ENCODE assay signal across 8 mouse cellular contexts in the genomic region with DNA sequence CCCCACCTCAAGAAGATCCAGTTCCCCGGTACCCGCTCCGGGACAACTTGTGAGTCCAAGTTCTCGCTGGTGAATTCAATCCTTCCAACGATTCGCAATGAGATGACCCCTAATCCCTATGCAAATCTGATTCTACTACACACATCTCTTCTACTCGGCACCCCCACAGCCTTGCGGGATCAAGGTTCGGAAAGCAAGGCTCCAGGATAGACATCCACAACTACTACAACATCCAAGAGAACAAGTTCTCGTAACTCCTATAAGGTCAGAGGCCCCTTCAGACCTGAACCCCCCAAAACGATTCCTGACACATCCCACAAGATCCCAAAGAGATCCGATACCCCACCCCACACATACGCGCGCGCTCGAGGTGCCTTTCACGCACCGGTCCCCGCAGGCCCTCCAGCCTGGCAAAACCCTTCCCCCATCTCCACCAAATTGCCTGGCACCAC. TPM values are rescaled to one million over a fixed set of nuclear protein-coding genes. Genes with fewer than 3 reads are reported as not detected.
A peak's percentile ranks its signal among the peaks of the same experiment; 100 is the strongest.
DNase-seq lines count a peak whose midpoint lies in the region; ATAC-seq and TF ChIP-seq lines count a peak whose summit lies in the region.
"Had no signal": no experiment of that assay in that cellular context is flagged by ENCODE, and none has a peak within 500 bp of the region (broad histone marks: within the 10 kb centered on the region; RNA-seq: fewer than 3 reads in every experiment).

No protein-coding gene starts in this region.

- peaks cover 9% of the 10 kb centered on the region; the same call in 1 of the 2 replicates for H3K36me3 ChIP-seq in lung, postnatal 0 days (ENCODE audit: insufficient read depth, low read length)
- H3K36me3 ChIP-seq in hindbrain, embryonic 10.5 days, result peaks cover 23% of the 10 kb centered on the region

- H3K9ac ChIP-seq in lung, postnatal 0 days (replicated peaks; ENCODE audit: low read depth), result peak overlapping the region; percentile 89

- ATAC-seq in lung, postnatal 0 days, result no peak

- no peak for TF ChIP-seq CTCF in lung, postnatal 0 days (IDR thresholded peaks at IDR 0.05)

- H3K27me3 ChIP-seq in lung, postnatal 0 days (replicated peaks; ENCODE audit: insufficient read depth, low read length), result no peaks in the 10 kb centered on the region
- no peaks in the 10 kb centered on the region for H3K27me3 ChIP-seq in hindbrain, embryonic 10.5 days (ENCODE audit: insufficient read depth, poor library complexity, severe bottlenecking)

- no peak for TF ChIP-seq EP300 in lung, postnatal 0 days (IDR thresholded peaks at IDR 0.05)

- H3K4me2 ChIP-seq in lung, postnatal 0 days (replicated peaks; ENCODE audit: low read depth, low read length), result peak overlapping the region; percentile 91

- peaks cover 14% of the 10 kb centered on the region; the same call in 1 of the 2 replicates for H3K4me1 ChIP-seq in lung, postnatal 0 days (ENCODE audit: insufficient read depth, low read depth, low read length)
- peaks cover 54% of the 10 kb centered on the region for H3K4me1 ChIP-seq in hindbrain, embryonic 10.5 days (replicated peaks)

- H3K9me3 ChIP-seq in lung, postnatal 0 days (ENCODE audit: low read length), result no peaks in the 10 kb centered on the region
- no peaks in the 10 kb centered on the region for H3K9me3 ChIP-seq in hindbrain, embryonic 10.5 days

- H3K27ac ChIP-seq in lung, postnatal 0 days (ENCODE audit: low read length), result peak overlapping the region; percentile 93
- H3K27ac ChIP-seq in hindbrain, embryonic 10.5 days, result peak overlapping the region; percentile 99

- 0% methylated on average over 20 of the region's 20 CpGs for WGBS in lung, postnatal 0 days
- under 1% methylated on average over 20 of the region's 20 CpGs for WGBS in hindbrain, embryonic 10.5 days

- peak overlapping the region; percentile 84 for H3K4me3 ChIP-seq in lung, postnatal 0 days (ENCODE audit: low read depth, low read length)
- peak overlapping the region; percentile 97 for H3K4me3 ChIP-seq in hindbrain, embryonic 10.5 days

- no peak for DNase-seq in lung, postnatal 0 days (ENCODE audit: low spot score)
- no peak for DNase-seq in lung, postnatal 25 days (ENCODE audit: low spot score)
- peak; percentile 8 for DNase-seq in brain, adult 2 months (ENCODE audit: low read depth, low spot score)
- DNase-seq in hindbrain, embryonic 10.5 days (ENCODE audit: low spot score), result no peak
- peak; percentile 60 for DNase-seq in lung, postnatal 10 days
- no peak for DNase-seq in retina, postnatal 1 day
- DNase-seq in adrenal gland, adult 18-20 months (ENCODE audit: low spot score in 2 of 2), result no peak

RNA-seq across cellular contexts. Expression of a gene that starts 0.8 kb away (rescaled TPM):
- polyA plus RNA-seq in lung, postnatal 0 days (2015; fragmentation: Nextera tagmentation; extraction: Ambion mirVana), result 24.2 and 33.8 TPM in 2 replicates
- 37.6 and 37.8 TPM in 2 replicates for polyA plus RNA-seq in hindbrain, embryonic 10.5 days (2016; fragmentation: Nextera tagmentation; extraction: Ambion mirVana)
- 10 to 100 TPM; 79.2 to 81.5 TPM for total RNA-seq in adrenal gland, adult 18-20 months (2021)

RNA-seq across cellular contexts. Expression of a gene that starts 19.1 kb away (rescaled TPM):
- polyA plus RNA-seq in lung, postnatal 0 days (2015; fragmentation: Nextera tagmentation; extraction: Ambion mirVana), result not detected in 2 replicates
- 2.2 and 4.7 TPM in 2 replicates for polyA plus RNA-seq in hindbrain, embryonic 10.5 days (2016; fragmentation: Nextera tagmentation; extraction: Ambion mirVana)
- total RNA-seq in adrenal gland, adult 18-20 months (2021), result 10 to 100 TPM; 17.9 to 29.5 TPM
- total RNA-seq: hematopoietic stem cell, adult 5-6 weeks had no signal

RNA-seq across cellular contexts. Expression of a gene that starts 19.8 kb away (rescaled TPM):
- 0.73 and 0.81 TPM in 2 replicates for polyA plus RNA-seq in lung, postnatal 0 days (2015; fragmentation: Nextera tagmentation; extraction: Ambion mirVana)
- polyA plus RNA-seq in hindbrain, embryonic 10.5 days (2016; fragmentation: Nextera tagmentation; extraction: Ambion mirVana), result 0.76 TPM in 1 of 2 replicates, not detected in the other
- 1 to 10 TPM; 2.3 to 9.5 TPM for total RNA-seq in adrenal gland, adult 18-20 months (2021)
- total RNA-seq: hematopoietic stem cell, adult 5-6 weeks had no signal

RNA-seq across cellular contexts. Expression of a gene that starts 26.3 kb away (rescaled TPM):
- 26.0 and 28.8 TPM in 2 replicates for polyA plus RNA-seq in lung, postnatal 0 days (2015; fragmentation: Nextera tagmentation; extraction: Ambion mirVana)
- polyA plus RNA-seq in hindbrain, embryonic 10.5 days (2016; fragmentation: Nextera tagmentation; extraction: Ambion mirVana), result 91.2 and 103 TPM in 2 replicates
- total RNA-seq in adrenal gland, adult 18-20 months (2021), result 10 to 100 TPM; 27.4 to 35.2 TPM

RNA-seq across cellular contexts. Expression of a gene that starts 33.4 kb away (rescaled TPM):
- polyA plus RNA-seq in lung, postnatal 0 days (2015; fragmentation: Nextera tagmentation; extraction: Ambion mirVana), result 0.95 and 2.4 TPM in 2 replicates
- polyA plus RNA-seq in hindbrain, embryonic 10.5 days (2016; fragmentation: Nextera tagmentation; extraction: Ambion mirVana), result 10.8 and 17.1 TPM in 2 replicates
- 1 to 10 TPM in 1 of 2 experiments, not detected in 1; 5.0 TPM for total RNA-seq in adrenal gland, adult 18-20 months (2021)
- total RNA-seq: hematopoietic stem cell, adult 5-6 weeks had no signal

Comparison
In these comparisons a context has a peak if more than half of its experiments do, and no peak if none do; other contexts are left out.
1. DNase-seq: peak in brain, adult 2 months (single experiment) and lung, postnatal 10 days (single experiment); none in lung, postnatal 0 days (single experiment), lung, postnatal 25 days (single experiment), hindbrain, embryonic 10.5 days (single experiment), retina, postnatal 1 day (single experiment) and adrenal gland, adult 18-20 months (0 of 2).